8 mouse cellular contexts compared by ENCODE assay signal in the genomic region with DNA sequence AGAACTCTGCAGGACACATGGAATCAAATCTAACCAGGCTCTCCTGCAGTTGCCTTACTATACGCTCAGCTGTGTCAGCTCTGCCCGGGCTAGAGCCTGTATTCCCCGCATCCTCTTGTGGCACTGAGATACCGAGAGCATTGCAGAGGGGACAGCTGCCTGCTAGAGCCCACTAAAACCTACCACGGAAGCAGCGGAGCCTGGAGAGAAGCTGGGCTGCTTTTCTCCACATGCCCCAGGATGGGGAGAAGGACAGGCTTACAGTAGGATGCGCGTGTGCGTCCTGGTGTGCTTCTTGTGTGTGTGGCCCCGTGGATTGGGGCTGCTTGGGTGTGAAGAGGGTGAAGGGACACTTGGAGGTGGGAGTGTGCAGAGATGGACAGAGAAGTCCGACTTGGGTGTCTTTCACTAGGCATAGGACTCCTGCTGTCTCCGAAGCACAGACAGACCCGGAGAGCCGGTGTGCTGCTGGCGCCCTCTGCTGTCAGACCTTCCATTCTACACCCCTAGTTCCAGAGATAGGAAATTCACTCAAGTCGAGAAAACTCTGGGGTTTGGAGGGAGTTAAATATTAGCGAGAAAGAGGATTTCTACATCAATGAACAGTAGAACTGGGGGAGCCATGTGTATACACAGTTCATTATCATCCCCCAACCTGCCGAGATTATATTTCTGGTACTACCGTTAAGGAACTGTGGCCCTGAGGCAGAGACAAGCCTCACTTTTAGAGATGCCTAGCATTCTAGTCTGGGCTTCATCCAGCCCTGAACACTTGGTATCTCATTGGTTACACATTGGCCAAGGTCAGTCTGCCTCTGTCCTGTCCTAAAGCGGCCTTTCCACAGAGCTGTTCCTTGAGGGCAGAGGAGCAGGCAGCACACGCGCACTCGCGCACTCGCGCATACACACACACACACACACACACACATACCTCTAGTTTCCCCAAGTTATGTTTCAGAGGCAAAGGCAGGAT. TPM values are rescaled to one million over a fixed set of nuclear protein-coding genes. Genes with fewer than 3 reads are reported as not detected.
DNase-seq lines count a peak whose midpoint lies in the region; ATAC-seq and TF ChIP-seq lines count a peak whose summit lies in the region.

No protein-coding gene starts in this region.

- no peak for TF ChIP-seq POLR2A in CH12.LX (IDR thresholded peaks at IDR 0.05; ENCODE audit: low read depth, low read length)

- no peak for TF ChIP-seq EP300 in CH12.LX (IDR thresholded peaks at IDR 0.05; ENCODE audit: low read length)

- no peaks in the 10 kb centered on the region for H3K4me1 ChIP-seq in CH12.LX (ENCODE audit: control insufficient read depth in 1 of 2, insufficient read depth in 2 of 2)
- H3K4me1 ChIP-seq in forebrain, embryonic 14.5 days (ENCODE audit: control insufficient read depth, insufficient read depth, low read length) = no peaks in the 10 kb centered on the region
- peaks cover 8% of the 10 kb centered on the region for H3K4me1 ChIP-seq in neural tube, embryonic 15.5 days

- TF ChIP-seq RAD21 in CH12.LX (IDR thresholded peaks at IDR 0.05; ENCODE audit: low read depth, low read length) = peak; percentile 95

- peaks cover 58% of the 10 kb centered on the region for H3K27me3 ChIP-seq in CH12.LX (replicated peaks)
- H3K27me3 ChIP-seq in forebrain, embryonic 14.5 days (replicated peaks; ENCODE audit: control insufficient read depth, insufficient read depth, low read length) = no peaks in the 10 kb centered on the region
- no peaks in the 10 kb centered on the region; the same call in 1 of the 2 replicates for H3K27me3 ChIP-seq in neural tube, embryonic 15.5 days (replicated peaks)

- peaks cover 7% of the 10 kb centered on the region for H3K9me3 ChIP-seq in CH12.LX (replicated peaks; ENCODE audit: low read length)
- H3K9me3 ChIP-seq in forebrain, embryonic 14.5 days (replicated peaks; ENCODE audit: control insufficient read depth, low read length) = no peaks in the 10 kb centered on the region
- no peaks in the 10 kb centered on the region for H3K9me3 ChIP-seq in neural tube, embryonic 15.5 days (replicated peaks)

- H3K27ac ChIP-seq in CH12.LX (ENCODE audit: insufficient read depth, low read depth) = no peak overlapping the region
- H3K27ac ChIP-seq in forebrain, embryonic 14.5 days (ENCODE audit: low read depth, low read length) = no peak overlapping the region
- H3K27ac ChIP-seq in neural tube, embryonic 15.5 days (replicated peaks) = no peak overlapping the region

- H3K36me3 ChIP-seq in CH12.LX (replicated peaks in 1 of 2; ENCODE audit: control insufficient read depth in 1 of 2, insufficient read depth in 1 of 2, low read length in 1 of 2) = no peaks in the 10 kb centered on the region
- H3K36me3 ChIP-seq in forebrain, embryonic 14.5 days (ENCODE audit: control insufficient read depth, insufficient read depth, low read length) = no peaks in the 10 kb centered on the region
- no peaks in the 10 kb centered on the region for H3K36me3 ChIP-seq in neural tube, embryonic 15.5 days

- H3K79me2 ChIP-seq in CH12.LX (replicated peaks; ENCODE audit: control insufficient read depth, extremely low read depth, insufficient read depth, poor library complexity, severe bottlenecking) = no peaks in the 10 kb centered on the region

- intact Hi-C loops in heart, postnatal 14 days (cut with DNase I) = loop anchor here (2.0 to 5.0 kb wide), 3 partner anchors 83 to 194 kb away; no protein-coding TSS in a partner anchor

- peak; percentile 63 for DNase-seq in CH12.LX (ENCODE audit: extremely low read depth)
- DNase-seq in c-Kit-positive CD71-positive TER-119-positive erythroid progenitor cells, embryonic 14.5 days (ENCODE audit: low spot score) = peak; percentile 54
- peak; percentile 84 for DNase-seq in forebrain, embryonic 14.5 days (ENCODE audit: low spot score)
- peak; percentile 86 to 91 for DNase-seq in heart, postnatal 14 days
- peak; percentile 79 for DNase-seq in layer of hippocampus, adult 11-12 months (ENCODE audit: low spot score)
- peak; percentile 56 to 69 for DNase-seq in lung, adult 18-20 months
- DNase-seq in testis, postnatal 10 days (ENCODE audit: low spot score) = peak; percentile 93

- dilution Hi-C loops in CH12.LX (cut with MboI; ENCODE audit: extremely low pct_ligation_motif_present, extremely low pct_unique_long_range_greater_than_20kb, low sequenced_read_pairs) = no loop called here

- no peak overlapping the region for H3K4me3 ChIP-seq in CH12.LX (replicated peaks in 1 of 3; ENCODE audit: low read depth in 2 of 3, low read length in 2 of 3, poor library complexity in 1 of 3)
- H3K4me3 ChIP-seq in forebrain, embryonic 14.5 days (ENCODE audit: low read depth, low read length) = peak overlapping the region; percentile 16; the same call in 1 of the 2 replicates
- H3K4me3 ChIP-seq in neural tube, embryonic 15.5 days (replicated peaks) = peak overlapping the region; percentile 22; the same call in 1 of the 2 replicates

- peak; percentile 86 to 96 for TF ChIP-seq CTCF in CH12.LX (conservative IDR thresholded peaks at IDR 0.05 in 1 of 2, IDR thresholded peaks at IDR 0.05 in 1 of 2; ENCODE audit: low read depth in 2 of 2, low read length in 2 of 2)

- in situ Hi-C loops in CH12.LX (cut with MboI; ENCODE audit: low pct_ligation_motif_present, low pct_unique_long_range_greater_than_20kb, low sequenced_read_pairs) = loop anchor here (10.0 kb wide), 1 partner anchor 86 kb away; no protein-coding TSS in a partner anchor

- 38% methylated on average over 26 of the region's 26 CpGs for WGBS in forebrain, embryonic 14.5 days
- 40% methylated on average over 26 of the region's 26 CpGs for WGBS in neural tube, embryonic 15.5 days

- H3K9ac ChIP-seq in CH12.LX (ENCODE audit: insufficient read depth, low read depth) = no peak overlapping the region
- peak overlapping the region; percentile 50; the same call in 1 of the 2 replicates for H3K9ac ChIP-seq in forebrain, embryonic 14.5 days (ENCODE audit: low read length)
- peak overlapping the region; percentile 18 for H3K9ac ChIP-seq in neural tube, embryonic 15.5 days (replicated peaks)

- ATAC-seq in forebrain, embryonic 14.5 days = peak; percentile 88
- ATAC-seq in neural tube, embryonic 15.5 days (ENCODE audit: low FRiP score) = peak; percentile 89

- H3K4me2 ChIP-seq in CH12.LX (ENCODE audit: insufficient read depth, low read depth, poor library complexity, severe bottlenecking) = no peak overlapping the region
- peak overlapping the region; percentile 43 for H3K4me2 ChIP-seq in forebrain, embryonic 14.5 days (ENCODE audit: low read length)
- peak overlapping the region; percentile 56 for H3K4me2 ChIP-seq in neural tube, embryonic 15.5 days

TF ChIP-seq in CH12.LX, 34 proteins besides CTCF, POLR2A, EP300 and RAD21:
- TF ChIP-seq SIN3A (IDR thresholded peaks at IDR 0.05; ENCODE audit: low read length) (0 out of 2 replicates have a peak, but pooled peaks have one; percentile 33), ZC3H11A (IDR thresholded peaks at IDR 0.05; ENCODE audit: low read depth, low read length) (peak; percentile 53), MYC (IDR thresholded peaks at IDR 0.05; ENCODE audit: low read depth, low read length) (no peak), USF1 (IDR thresholded peaks at IDR 0.05; ENCODE audit: low read depth, low read length) (no peak), TCF12 (IDR thresholded peaks at IDR 0.05; ENCODE audit: low read depth, low read length) (0 out of 2 replicates have a peak, but pooled peaks have one; percentile 39), SMC3 (IDR thresholded peaks at IDR 0.05; ENCODE audit: low read depth, low read length) (peak; percentile 85), MEF2A (IDR thresholded peaks at IDR 0.05; ENCODE audit: borderline replicate concordance, low read depth, low read length) (0 out of 2 replicates have a peak, but pooled peaks have one; percentile 20), TBP (conservative IDR thresholded peaks at IDR 0.05; ENCODE audit: low read depth, low read length) (no peak), MAZ (IDR thresholded peaks at IDR 0.05; ENCODE audit: low read depth, low read length) (no peak), NELFE (IDR thresholded peaks at IDR 0.05; ENCODE audit: low read depth, low read length) (peak; percentile 37; the same call in 1 of the 2 replicates), BHLHE40 (IDR thresholded peaks at IDR 0.05; ENCODE audit: low read depth, low read length) (0 out of 2 replicates have a peak, but pooled peaks have one; percentile 12)

RNA-seq across cellular contexts. Expression of a gene that starts 0.5 kb away (rescaled TPM):
- total RNA-seq in CH12.LX (2012; rRNA removed) (not detected in 2 replicates), CH12.LX (2014; rRNA removed) (not detected in 2 replicates)
- not detected in 2 replicates for polyA plus RNA-seq in CH12.LX (2012; ENCODE audit: insufficient read length, low read depth)
- not detected in 2 replicates for polyA plus RNA-seq in forebrain, embryonic 14.5 days (2014; fragmentation: Nextera tagmentation; extraction: Ambion mirVana)
- total RNA-seq in heart, postnatal 14 days (2021) = not detected
- not detected in 2 replicates for polyA plus RNA-seq in neural tube, embryonic 15.5 days (2015; fragmentation: Nextera tagmentation; extraction: Ambion mirVana)

RNA-seq across cellular contexts. Expression of a gene that starts 27.2 kb away (rescaled TPM):
- total RNA-seq in CH12.LX (2012; rRNA removed) (17.0 and 18.6 TPM in 2 replicates), CH12.LX (2014; rRNA removed) (8.0 and 8.5 TPM in 2 replicates)
- 23.9 and 28.7 TPM in 2 replicates for polyA plus RNA-seq in CH12.LX (2012; ENCODE audit: insufficient read length, low read depth)
- polyA plus RNA-seq in forebrain, embryonic 14.5 days (2014; fragmentation: Nextera tagmentation; extraction: Ambion mirVana) = 62.2 and 72.7 TPM in 2 replicates
- 100 to 1,000 TPM; 139 to 157 TPM for total RNA-seq in heart, postnatal 14 days (2021)
- polyA plus RNA-seq in neural tube, embryonic 15.5 days (2015; fragmentation: Nextera tagmentation; extraction: Ambion mirVana) = 54.4 and 62.3 TPM in 2 replicates

Comparison
In these comparisons a context has a peak if more than half of its experiments do, and no peak if none do; other contexts are left out.
1. H3K4me3 ChIP-seq: peak in forebrain, embryonic 14.5 days (single experiment) and neural tube, embryonic 15.5 days (single experiment); none in CH12.LX (0 of 3).
2. Peak in every context shown above with its lines, with median percentiles within 50 percentile points of each other: DNase-seq.